Mouse (Mus musculus) embryonic facial prominence, embryonic 11.5 days (tissue): ENCODE results near the gene Ppp1r37. TPM values are rescaled to one million over a fixed set of nuclear protein-coding genes. Genes with fewer than 3 reads are reported as not detected.

Experiments
- ATAC-seq: fragments of 200-750 bp; cut with Nextera tagmentation; replicated peaks from 2 replicates; pipeline ENCODE4 v1.8.0; 2017; ENCODE audit warnings: low read depth; ENCODE audit not compliant: insufficient number of reproducible peaks, low FRiP score, low TSS enrichment
- DNase-seq: peaks from one replicate; pipeline ENCODE4 v3.0.0-alpha.2; 2015; ENCODE audit warnings: low spot score
- H3K27ac ChIP-seq: fragments of 300-500 bp; sonication (generic); replicated peaks from 2 replicates; pipeline ENCODE4 v1.5.1; 2014; ENCODE audit warnings: mild to moderate bottlenecking, low read depth, low read length, control low read depth
- H3K27me3 ChIP-seq: fragments of 300-500 bp; sonication (generic); 2 replicates; pipeline ENCODE4 v1.6.1; 2014; ENCODE audit warnings: mild to moderate bottlenecking, low read length, moderate library complexity, mixed read lengths; ENCODE audit not compliant: control insufficient read depth, insufficient read depth
- H3K36me3 ChIP-seq: fragments of 300-500 bp; sonication (generic); replicated peaks from 2 replicates; pipeline ENCODE4 v1.6.1; 2014; ENCODE audit warnings: low read depth, mild to moderate bottlenecking, low read length, moderate library complexity, mixed read lengths; ENCODE audit not compliant: control insufficient read depth, insufficient read depth
- H3K4me1 ChIP-seq: fragments of 300-500 bp; sonication (generic); 2 replicates; pipeline ENCODE4 v1.6.1; 2014; ENCODE audit warnings: low read length, mixed read lengths; ENCODE audit not compliant: control insufficient read depth, insufficient read depth
- H3K4me2 ChIP-seq: fragments of 300-500 bp; sonication (generic); 2 replicates; pipeline ENCODE4 v1.6.1; 2014; ENCODE audit warnings: low read depth, mild to moderate bottlenecking, control low read depth, low read length, moderate library complexity
- H3K4me3 ChIP-seq: fragments of 300-500 bp; sonication (generic); 2 replicates; pipeline ENCODE4 v1.5.1; 2014; ENCODE audit warnings: low read depth, low read length, control low read depth
- H3K9ac ChIP-seq: fragments of 300-500 bp; sonication (generic); replicated peaks from 2 replicates; pipeline ENCODE4 v1.6.1; 2014; ENCODE audit warnings: mild to moderate bottlenecking, control low read depth, low read length
- H3K9me3 ChIP-seq: fragments of 300-500 bp; sonication (generic); replicated peaks from 2 replicates; pipeline ENCODE4 v1.6.1; 2016; ENCODE audit warnings: mild to moderate bottlenecking, low read length, inconsistent platforms, mixed read lengths; ENCODE audit not compliant: control insufficient read depth
- WGBS: fragments of 180-500 bp; shearing (Covaris S2); extraction: QIAGEN DNeasy Blood & Tissue Kit; methylation state at CpG from one replicate; pipeline ENCODE4 v1.1.7; 2014; 5-methylcytosine and 5-hydroxymethylcytosine counted together
- polyA plus RNA-seq: library from polyadenylated mRNA; unstranded; fragments of >200 nt; fragmentation: Nextera tagmentation; extraction: Ambion mirVana; gene quantifications from 2 replicates; pipeline ENCODE4 v1.2.1, GENCODE M21; 2014

Ppp1r37 gene
- polyA plus RNA-seq, 1 experiment from 2014 or later, result 3.7 TPM

DNA sequence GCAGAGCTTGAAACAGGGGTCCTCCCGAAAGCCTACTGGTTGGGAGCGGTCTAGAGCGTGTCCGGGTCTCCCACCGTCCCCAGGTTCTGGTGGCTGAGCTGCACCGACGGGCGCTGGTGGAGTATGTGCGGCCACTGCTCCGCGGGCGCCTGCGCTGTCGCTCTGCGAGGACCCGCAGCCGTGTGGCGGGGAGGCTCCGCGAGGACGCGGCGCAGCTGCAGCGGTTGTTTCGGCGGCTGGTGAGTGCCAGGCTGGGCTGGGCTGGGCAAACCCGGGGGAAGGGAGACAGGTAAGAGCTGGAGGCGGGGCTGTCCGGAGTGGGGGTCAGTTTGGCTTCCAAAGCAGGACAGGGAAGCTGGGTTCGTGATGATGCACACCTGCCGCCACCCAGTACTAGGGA is 73.4 kb downstream of the Ppp1r37 start:
- H3K4me2 ChIP-seq, result peak overlapping the region; percentile 25
- peaks cover 31% of the 10 kb centered on the region for H3K27me3 ChIP-seq
- peak overlapping the region; percentile 14; the same call in 1 of the 2 replicates for H3K4me3 ChIP-seq
- WGBS, result 3% methylated on average over 31 of the region's 31 CpGs
- no peaks in the 10 kb centered on the region; the same call in 1 of the 2 replicates for H3K4me1 ChIP-seq
- no peaks in the 10 kb centered on the region for H3K9me3 ChIP-seq
- H3K9ac ChIP-seq, result no peak overlapping the region
- DNase-seq, result no peak
- H3K27ac ChIP-seq, result no peak overlapping the region
- ATAC-seq, result no peak
- H3K36me3 ChIP-seq, result no peaks in the 10 kb centered on the region

- 91% methylated on average over 7 of the region's 7 CpGs for WGBS
- H3K27me3 ChIP-seq, result peaks cover 30% of the 10 kb centered on the region
Measured at GRCm38 (mm10) chr7:19486549-19486948, 76.3 kb downstream of the Ppp1r37 start.

GRCm38 (mm10) chr7:19485488-19485887 is 77.4 kb downstream of the Ppp1r37 start:
- peaks cover 20% of the 10 kb centered on the region for H3K27me3 ChIP-seq
- no peak overlapping the region for H3K4me3 ChIP-seq
- H3K27ac ChIP-seq, result no peak overlapping the region
- ATAC-seq, result no peak
- no peaks in the 10 kb centered on the region; the same call in 1 of the 2 replicates for H3K4me1 ChIP-seq
- DNase-seq, result no peak
- no peaks in the 10 kb centered on the region for H3K36me3 ChIP-seq
- 80% methylated on average over 1 of the region's 1 CpGs for WGBS
- no peak overlapping the region for H3K9ac ChIP-seq
- H3K4me2 ChIP-seq, result no peak overlapping the region
- H3K9me3 ChIP-seq, result no peaks in the 10 kb centered on the region

More at GRCm38 (mm10) chr7:19486549-19486948, 76.3 kb downstream of the Ppp1r37 start:
- Histone ChIP-seq H3K27ac (no peak overlapping the region), H3K4me1 (no peaks in the 10 kb centered on the region; the same call in 1 of the 2 replicates), H3K4me2 (no peak overlapping the region), H3K4me3 (no peak overlapping the region), H3K36me3 (no peaks in the 10 kb centered on the region), H3K9ac (no peak overlapping the region), H3K9me3 (no peaks in the 10 kb centered on the region)
- ATAC-seq (no peak), DNase-seq (no peak)

DNA sequence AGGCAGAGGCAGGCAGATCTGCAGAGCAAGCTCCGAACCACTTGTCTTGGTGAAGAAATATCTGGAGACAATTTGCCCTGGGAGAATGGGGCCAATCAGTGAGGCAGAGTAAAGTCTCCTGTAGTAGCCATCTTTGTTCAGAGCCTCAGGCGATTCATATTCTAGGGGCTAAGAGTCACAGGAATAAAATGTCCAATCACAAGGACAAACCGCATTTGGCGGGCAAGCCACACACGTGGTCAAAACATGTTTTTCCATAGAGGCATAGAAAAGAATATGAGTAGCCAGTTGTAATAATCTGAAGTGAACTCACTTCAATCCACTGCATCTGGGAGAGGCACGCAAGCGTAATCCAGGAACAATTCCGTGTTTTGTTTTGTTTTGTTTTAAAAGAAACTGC is 79.6 kb downstream of the Ppp1r37 start:
- DNase-seq (no peak), ATAC-seq (no peak)
- Histone ChIP-seq H3K27me3 (peaks cover 3% of the 10 kb centered on the region; the same call in 1 of the 2 replicates), H3K36me3 (no peaks in the 10 kb centered on the region), H3K27ac (no peak overlapping the region), H3K4me1 (no peaks in the 10 kb centered on the region), H3K4me3 (no peak overlapping the region), H3K4me2 (no peak overlapping the region), H3K9me3 (no peaks in the 10 kb centered on the region), H3K9ac (no peak overlapping the region)
- WGBS, result 86% methylated on average over 8 of the region's 8 CpGs

Other genes with a start within 250 kb of the Ppp1r37 start
- gene Ercc1, start 218.3 kb downstream of the Ppp1r37 start, polyA plus RNA-seq, result 87.1 and 94.5 TPM in 2 replicates
- 20.1 and 21.5 TPM in 2 replicates for gene Cd3eap, start 203.6 kb downstream of the Ppp1r37 start, polyA plus RNA-seq
- gene Ppp1r13l, start 203.3 kb downstream of the Ppp1r37 start, polyA plus RNA-seq, result 4.7 and 5.2 TPM in 2 replicates
- gene Ercc2, start 181.1 kb downstream of the Ppp1r37 start, polyA plus RNA-seq, result 7.1 and 8.2 TPM in 2 replicates
- 3.9 and 5.6 TPM in 2 replicates for gene Klc3, start 159.0 kb downstream of the Ppp1r37 start, polyA plus RNA-seq
- 0.17 TPM in 1 of 2 replicates, not detected in the other for gene Ckm, start 158.3 kb downstream of the Ppp1r37 start, polyA plus RNA-seq
- gene Mark4, start 104.3 kb downstream of the Ppp1r37 start, polyA plus RNA-seq, result 7.9 and 8.6 TPM in 2 replicates
- gene Exoc3l2, start 99.7 kb downstream of the Ppp1r37 start, polyA plus RNA-seq, result 1.2 and 1.7 TPM in 2 replicates
- gene Bloc1s3, start 54.7 kb downstream of the Ppp1r37 start, polyA plus RNA-seq, result 2.3 and 2.6 TPM in 2 replicates
- gene Trappc6a, start 54.7 kb downstream of the Ppp1r37 start, polyA plus RNA-seq, result 51.7 and 58.2 TPM in 2 replicates
- gene Nkpd1, start 45.2 kb downstream of the Ppp1r37 start, polyA plus RNA-seq, result 0.08 TPM in 1 of 2 replicates, not detected in the other
- gene Zfp296, start 14.2 kb upstream of the Ppp1r37 start, polyA plus RNA-seq, result 0.22 and 0.31 TPM in 2 replicates
- gene Gemin7, start 14.5 kb upstream of the Ppp1r37 start, polyA plus RNA-seq, result 158 and 167 TPM in 2 replicates
- 36.0 and 37.4 TPM in 2 replicates for gene Clasrp, start 41.4 kb upstream of the Ppp1r37 start, polyA plus RNA-seq
- 3.8 and 4.3 TPM in 2 replicates for gene Relb, start 66.4 kb upstream of the Ppp1r37 start, polyA plus RNA-seq
- 92.5 and 94.7 TPM in 2 replicates for gene Clptm1, start 102.0 kb upstream of the Ppp1r37 start, polyA plus RNA-seq
- gene Apoc2, start 114.9 kb upstream of the Ppp1r37 start, polyA plus RNA-seq, result 0.41 and 0.82 TPM in 2 replicates
- gene Gm44805, start 118.3 kb upstream of the Ppp1r37 start, polyA plus RNA-seq, result not detected in 2 replicates
- not detected in 2 replicates for gene Apoc4, start 118.4 kb upstream of the Ppp1r37 start, polyA plus RNA-seq
- gene Apoc1, start 129.6 kb upstream of the Ppp1r37 start, polyA plus RNA-seq, result 5.4 and 6.1 TPM in 2 replicates
- gene Apoe, start 136.1 kb upstream of the Ppp1r37 start, polyA plus RNA-seq, result 180 and 210 TPM in 2 replicates
- gene Tomm40, start 152.4 kb upstream of the Ppp1r37 start, polyA plus RNA-seq, result 123 and 131 TPM in 2 replicates
- gene Nectin2, start 187.4 kb upstream of the Ppp1r37 start, polyA plus RNA-seq, result 69.8 and 73.0 TPM in 2 replicates
- 43.8 and 52.0 TPM in 2 replicates for gene Bcam, start 207.9 kb upstream of the Ppp1r37 start, polyA plus RNA-seq
- gene Cblc, start 233.7 kb upstream of the Ppp1r37 start, polyA plus RNA-seq, result 1.1 and 1.7 TPM in 2 replicates